Mouse (Mus musculus) cerebellum, postnatal 36 days (tissue): ENCODE results near the gene Tjp2.
"Not testable (repeated sequence)": the region's sequence is repeated elsewhere in the genome, so short reads cannot be mapped to it uniquely, and the experiment has no call there.

Experiments used
- DNase-seq, 2 experiments: peaks; one replicate each; pipeline ENCODE4 v3.0.0; 2021 to 2022; ENCODE audit warnings: mixed read lengths in 2 of 2

Gene Tjp2

GRCm38 (mm10) chr19:24220795-24221445, 3.9 kb downstream of the Tjp2 start:
- no peak for DNase-seq

GRCm38 (mm10) chr19:24219011-24219410, 5.8 kb downstream of the Tjp2 start:
- no peak for DNase-seq

DNA sequence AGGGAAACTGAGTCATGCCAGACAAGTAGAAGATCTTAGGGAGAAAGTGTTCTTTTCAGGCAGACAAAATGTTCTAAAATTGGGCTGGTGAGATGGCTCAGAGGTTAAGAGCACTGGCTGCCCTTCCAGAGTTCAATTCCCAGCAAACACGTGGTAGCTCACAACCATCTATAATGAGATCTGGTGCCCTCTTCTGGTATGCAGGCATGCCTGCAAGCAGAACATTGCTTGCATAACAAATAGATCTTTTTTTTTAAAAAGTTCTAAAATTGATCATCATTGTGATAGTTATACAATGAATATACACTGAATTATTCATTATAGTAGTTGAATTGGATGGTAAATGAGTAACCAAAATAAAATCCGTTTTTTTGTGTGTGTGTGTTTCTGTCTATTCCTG, 6.5 kb downstream of the Tjp2 start:
- DNase-seq = no peak

DNA sequence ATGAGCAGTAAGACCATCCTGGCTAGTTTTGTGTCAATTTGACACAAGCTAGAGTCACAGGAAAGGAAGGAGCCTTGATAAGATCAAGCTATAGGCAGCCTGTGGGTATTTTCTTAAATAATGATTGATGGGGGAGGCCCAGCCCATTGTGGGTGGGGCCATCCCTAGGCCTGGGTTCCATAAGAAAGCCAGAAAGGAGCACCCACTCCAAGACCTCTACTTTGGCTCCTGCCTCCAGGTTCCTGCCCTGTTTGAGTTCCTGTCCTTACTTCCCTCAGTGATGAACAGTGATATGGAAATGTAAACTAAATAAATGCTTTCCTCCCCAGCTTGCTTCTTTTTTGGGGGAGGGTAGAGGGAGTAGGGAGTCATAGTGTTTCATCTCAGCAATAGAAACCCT, 7.0 kb downstream of the Tjp2 start:
- DNase-seq = no peak

DNA sequence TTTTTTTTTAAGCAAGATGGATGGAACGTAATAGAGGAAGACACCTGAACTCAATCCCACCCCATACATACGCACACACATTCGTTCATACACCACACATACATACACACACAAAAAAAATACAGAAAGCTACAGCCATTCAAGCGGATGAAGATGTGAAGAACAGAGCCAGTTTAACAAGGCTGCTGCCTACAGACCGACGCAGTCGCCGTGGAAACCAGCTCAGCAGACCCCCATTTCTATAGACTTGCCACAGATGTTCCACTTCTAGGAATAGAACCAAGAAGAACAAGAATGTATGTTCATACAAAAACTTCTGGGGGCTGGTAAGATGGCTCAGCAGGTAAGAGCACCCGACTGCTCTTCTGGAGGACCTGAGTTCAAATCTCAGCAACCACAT, 8.1 kb downstream of the Tjp2 start:
- DNase-seq = no peak

- DNase-seq = no peak
These were observed 9.9 kb downstream of the Tjp2 start for GRCm38 (mm10) chr19:24214939-24215338.

DNA sequence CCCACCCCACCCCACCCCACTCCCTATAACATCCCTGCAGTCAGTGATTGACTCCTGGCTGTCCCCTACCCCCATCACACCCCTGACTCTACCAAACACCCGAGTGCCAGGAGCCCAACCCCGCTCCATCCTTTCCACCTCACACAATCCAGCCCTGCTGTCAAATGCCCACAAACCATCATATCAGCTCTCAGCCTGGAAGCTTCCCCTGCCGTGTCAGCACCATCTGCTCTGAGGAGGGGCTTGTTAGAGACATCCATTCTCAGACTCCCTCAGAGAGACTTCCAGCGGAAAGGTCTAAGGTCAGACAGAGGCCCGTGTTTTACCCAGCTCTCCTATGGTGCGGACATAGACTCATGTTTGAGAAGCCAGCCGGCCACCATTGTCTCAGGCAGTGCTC, 11.5 kb downstream of the Tjp2 start:
- no peak for DNase-seq

- DNase-seq = no peak
These were observed 12.1 kb downstream of the Tjp2 start for GRCm38 (mm10) chr19:24212552-24213249.

DNA sequence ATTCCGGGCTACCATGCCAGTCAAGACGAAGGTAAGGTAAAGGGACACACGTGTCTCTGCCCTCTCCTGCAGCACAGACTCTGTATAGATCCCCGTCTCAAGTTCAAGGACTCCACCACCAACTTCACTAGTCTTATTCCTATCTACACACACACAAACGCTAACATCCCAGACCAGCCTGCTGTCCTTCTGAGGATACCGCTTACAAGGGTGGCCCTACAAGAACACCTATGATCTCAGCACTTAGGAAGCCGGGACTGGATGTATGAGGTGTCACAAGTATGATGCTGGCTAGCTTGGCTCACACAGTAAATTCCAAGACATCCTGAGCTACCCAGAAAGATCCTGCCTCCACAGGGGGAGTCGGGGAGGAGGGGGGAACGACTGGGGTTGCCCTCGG, 13.7 kb downstream of the Tjp2 start:
- DNase-seq = no peak

GRCm38 (mm10) chr19:24209516-24209915, 15.3 kb downstream of the Tjp2 start:
- no peak for DNase-seq

DNA sequence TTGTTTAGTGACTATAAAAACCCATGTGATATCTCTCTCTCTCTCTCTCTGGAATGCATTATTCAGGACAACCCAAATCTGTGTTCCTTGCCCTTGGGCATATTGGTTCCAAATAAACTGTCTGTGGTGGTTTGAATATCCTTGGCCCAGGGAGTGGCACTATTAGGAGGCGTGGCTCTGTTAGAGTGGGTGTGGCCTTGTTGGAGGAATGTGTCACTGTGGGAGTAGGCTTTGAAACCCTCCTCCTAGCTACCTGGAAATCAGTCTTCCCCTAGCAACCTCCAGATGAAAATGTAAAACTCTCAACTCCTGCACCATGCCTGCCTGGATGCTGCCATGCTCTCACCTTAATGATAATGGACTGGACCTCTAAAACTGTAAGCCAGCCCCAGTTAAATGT, 16.9 kb downstream of the Tjp2 start:
- no peak for DNase-seq

- no peak for DNase-seq
These were observed 19.8 kb downstream of the Tjp2 start for GRCm38 (mm10) chr19:24205001-24205400.

DNA sequence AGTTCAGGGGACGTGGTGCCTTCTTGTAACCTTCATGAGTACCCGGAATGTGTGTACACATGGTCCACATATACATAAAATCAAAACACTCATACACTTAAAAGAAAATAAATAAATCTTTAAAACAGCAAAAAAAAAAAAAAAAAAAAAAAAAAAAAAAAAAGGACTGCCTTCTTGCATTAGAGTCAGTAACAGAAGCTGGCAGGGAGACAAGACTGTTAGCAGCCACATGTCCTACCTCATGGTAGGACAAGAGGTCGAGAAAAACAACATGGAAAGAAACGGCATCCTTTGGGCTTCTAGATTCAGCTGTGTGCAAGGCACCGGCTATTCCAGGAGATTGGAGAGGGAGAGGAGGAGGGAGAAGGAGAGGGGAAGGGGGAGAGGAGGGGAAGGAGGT, 23.0 kb downstream of the Tjp2 start:
- DNase-seq = no peak

- no peak for DNase-seq
These were observed 24.3 kb downstream of the Tjp2 start for GRCm38 (mm10) chr19:24200566-24200965.

- DNase-seq = no peak
These were observed 26.0 kb downstream of the Tjp2 start for GRCm38 (mm10) chr19:24198676-24199303.

- DNase-seq = no peak
These were observed 27.5 kb downstream of the Tjp2 start for GRCm38 (mm10) chr19:24197338-24197737.

GRCm38 (mm10) chr19:24195224-24195623, 29.6 kb downstream of the Tjp2 start:
- DNase-seq = no peak

- peak in 1 of 2 experiments; percentile 15 for DNase-seq
These were observed 30.6 kb downstream of the Tjp2 start for GRCm38 (mm10) chr19:24194216-24194615.

DNA sequence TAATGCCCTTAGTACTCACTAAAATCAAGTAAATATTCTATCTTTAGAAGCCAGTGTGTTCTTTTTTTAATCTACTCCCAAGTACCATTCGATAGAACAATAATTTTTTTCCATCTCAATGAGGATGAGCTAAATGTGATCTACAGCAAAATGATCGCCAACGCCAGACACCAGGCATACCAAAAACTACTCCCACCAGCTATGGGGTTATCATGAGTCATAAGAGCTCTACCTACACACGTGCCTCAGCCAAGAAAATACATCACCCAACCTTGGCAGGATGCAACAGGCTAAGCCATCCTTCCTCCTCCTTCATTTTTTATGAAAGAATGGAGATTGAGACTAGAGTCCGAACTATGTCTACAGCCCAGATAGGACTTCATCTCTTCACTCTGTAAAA, 31.9 kb downstream of the Tjp2 start:
- DNase-seq = no peak

- no peak for DNase-seq
These were observed 37.0 kb downstream of the Tjp2 start for GRCm38 (mm10) chr19:24187791-24188190.

- not testable (repeated sequence) for DNase-seq
These were observed 37.5 kb downstream of the Tjp2 start for GRCm38 (mm10) chr19:24187358-24187757.

GRCm38 (mm10) chr19:24183680-24184235, 41.1 kb downstream of the Tjp2 start:
- DNase-seq = no peak

DNA sequence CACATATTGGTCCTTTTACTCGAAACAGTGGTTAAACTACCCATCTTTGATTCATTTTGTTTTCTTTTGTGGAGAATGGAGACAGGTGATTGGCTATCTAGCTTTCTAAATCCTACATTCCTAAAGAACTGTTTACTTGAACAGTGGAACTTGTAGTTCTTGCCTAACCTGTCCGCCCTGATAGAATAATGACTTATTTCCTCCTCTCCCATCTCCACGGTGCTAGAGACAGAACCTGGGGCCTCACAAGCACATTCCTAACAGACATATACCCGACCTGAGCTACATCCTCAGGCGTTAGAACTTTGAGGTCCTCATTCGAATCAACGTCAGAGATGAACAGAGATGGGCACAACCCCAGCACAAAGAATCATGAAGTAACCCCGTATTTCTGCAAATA, 44.4 kb downstream of the Tjp2 start:
- DNase-seq = no peak

GRCm38 (mm10) chr19:24178086-24178485, 46.7 kb downstream of the Tjp2 start:
- DNase-seq = no peak
